Mouse (Mus musculus): ENCODE measurements at regions not wholly inside any gene's neighbourhood (a gene's known extent, or its start where the extent isn't known, plus 50 kb on each side); places are given as distances from the start of the nearest gene placed in this dataset.

- TF ChIP-seq POLR2A (IDR thresholded peaks at IDR 0.05; ENCODE audit: borderline replicate concordance, extremely low read depth, insufficient read depth, insufficient read length, poor library complexity, severe bottlenecking) (no peak), CTCF (IDR thresholded peaks at IDR 0.05; ENCODE audit: borderline replicate concordance, extremely low read depth, insufficient read depth, insufficient read length) (no peak)
These were observed 107.7 kb upstream of the Spats2l start for GRCm38 (mm10) chr1:57666179-57666693.
